Mouse (Mus musculus) spleen, adult 18-20 months (tissue): Measurements from ENCODE around the gene P2ry12.

Experiments used
- DNase-seq, 2 experiments: peaks; one replicate each; pipeline ENCODE4 v3.0.0; 2022; ENCODE audit warnings: mixed read lengths in 2 of 2

P2ry12 gene

GRCm38 (mm10) chr3:59262704-59263103 lies at the start of gene P2ry12:
P2ry12 (minus strand) TSS chr3:59262871.
- DNase-seq = no peak

GRCm38 (mm10) chr3:59305518-59305917 lies 42.8 kb upstream of the P2ry12 start:
- DNase-seq = no peak

- no peak for DNase-seq
These were observed 42.3 kb upstream of the P2ry12 start for GRCm38 (mm10) chr3:59304944-59305343.

- no peak for DNase-seq
These were observed 35.0 kb upstream of the P2ry12 start for GRCm38 (mm10) chr3:59297653-59298052.

GRCm38 (mm10) chr3:59296563-59297130 lies 34.0 kb upstream of the P2ry12 start:
- DNase-seq = no peak

- no peak for DNase-seq
These were observed 33.3 kb upstream of the P2ry12 start for GRCm38 (mm10) chr3:59295699-59296562.

- no peak for DNase-seq
These were observed 30.9 kb upstream of the P2ry12 start for GRCm38 (mm10) chr3:59293437-59294199.

GRCm38 (mm10) chr3:59290551-59290950 lies 27.9 kb upstream of the P2ry12 start:
- DNase-seq = no peak

GRCm38 (mm10) chr3:59278620-59279019 lies 15.9 kb upstream of the P2ry12 start:
- DNase-seq = no peak

- DNase-seq = no peak
These were observed 15.5 kb upstream of the P2ry12 start for GRCm38 (mm10) chr3:59278254-59278533.

- DNase-seq = no peak
These were observed 15.0 kb upstream of the P2ry12 start for GRCm38 (mm10) chr3:59277502-59278253.

- DNase-seq = no peak
These were observed 8.1 kb upstream of the P2ry12 start for GRCm38 (mm10) chr3:59270811-59271210.

- DNase-seq = no peak
These were observed 1.3 kb upstream of the P2ry12 start for GRCm38 (mm10) chr3:59263988-59264387.

GRCm38 (mm10) chr3:59263417-59263816 lies 746 bp upstream of the P2ry12 start:
- no peak for DNase-seq

GRCm38 (mm10) chr3:59261709-59262472 lies 780 bp downstream of the P2ry12 start:
- DNase-seq = no peak

- DNase-seq = no peak
These were observed 1.9 kb downstream of the P2ry12 start for GRCm38 (mm10) chr3:59260745-59261144.

- DNase-seq = peak; percentile 46 to 47
These were observed 4.7 kb downstream of the P2ry12 start for GRCm38 (mm10) chr3:59257740-59258664.

- DNase-seq = no peak
These were observed 12.2 kb downstream of the P2ry12 start for GRCm38 (mm10) chr3:59250454-59250853.

- DNase-seq = no peak
These were observed 14.6 kb downstream of the P2ry12 start for GRCm38 (mm10) chr3:59248031-59248430.

- DNase-seq = no peak
These were observed 19.3 kb downstream of the P2ry12 start for GRCm38 (mm10) chr3:59243384-59243783.

- no peak for DNase-seq
These were observed 27.8 kb downstream of the P2ry12 start for GRCm38 (mm10) chr3:59234878-59235277.
